Mouse (Mus musculus): ENCODE measurements around the gene Mrps7.

DNA sequence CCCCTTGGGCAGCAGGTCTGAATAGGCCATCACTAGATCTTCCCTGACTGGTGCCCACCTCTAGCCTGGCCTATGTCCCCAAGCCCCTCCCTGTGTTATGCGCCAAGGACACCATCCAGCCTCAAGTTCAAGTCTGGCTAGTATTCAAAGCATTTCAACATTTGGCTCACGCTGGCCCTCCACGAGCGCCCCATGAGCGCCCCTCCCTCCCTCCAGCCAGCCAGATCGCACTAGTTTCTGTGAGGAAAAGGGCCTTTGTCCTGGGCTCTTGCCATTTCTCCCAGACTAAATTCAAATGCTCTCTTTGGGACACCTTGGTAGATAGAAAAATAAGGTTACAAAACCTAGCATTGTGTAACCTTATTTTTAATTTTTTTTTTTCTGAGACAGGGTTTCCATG is 12.2 kb downstream of the Mrps7 start:
- TF ChIP-seq CTCF (IDR thresholded peaks at IDR 0.05; ENCODE audit: extremely low read depth, insufficient read depth, low read length) (no peak), POLR2A (IDR thresholded peaks at IDR 0.05; ENCODE audit: extremely low read depth, insufficient read depth, low read length) (no peak)

Measured in cortical plate, adult 2 months (tissue).